Mouse (Mus musculus) forebrain, embryonic 11.5 days (tissue): ENCODE measurements around the gene Mien1. TPM values are rescaled to one million over a fixed set of nuclear protein-coding genes. Genes with fewer than 3 reads are reported as not detected.

ENCODE experiments used
- ATAC-seq: fragments of 200-750 bp; cut with Nextera tagmentation; replicated peaks from 2 replicates; pipeline ENCODE4 v1.8.0; 2017; ENCODE audit warnings: moderate TSS enrichment; ENCODE audit not compliant: low FRiP score
- DNase-seq: peaks from one replicate; pipeline ENCODE4 v3.0.0-alpha.2; 2017; ENCODE audit warnings: low spot score
- H3K27ac ChIP-seq: fragments of 300-500 bp; sonication (generic); 2 replicates; pipeline ENCODE4 v1.5.1; 2014; ENCODE audit warnings: low read depth, low read length
- H3K27me3 ChIP-seq: fragments of 300-500 bp; sonication (generic); 2 replicates; pipeline ENCODE4 v1.6.1; 2014; ENCODE audit warnings: mild to moderate bottlenecking, low read length, mixed read lengths; ENCODE audit not compliant: control insufficient read depth, insufficient read depth
- H3K36me3 ChIP-seq: fragments of 300-500 bp; sonication (generic); 2 replicates; pipeline ENCODE4 v1.6.1; 2014; ENCODE audit warnings: mild to moderate bottlenecking, low read length, moderate library complexity, mixed read lengths; ENCODE audit not compliant: control insufficient read depth, insufficient read depth
- H3K4me1 ChIP-seq: fragments of 300-500 bp; sonication (generic); replicated peaks from 2 replicates; pipeline ENCODE4 v1.6.1; 2014; ENCODE audit warnings: low read length, mixed read lengths; ENCODE audit not compliant: control insufficient read depth, insufficient read depth
- H3K4me2 ChIP-seq: fragments of 300-500 bp; sonication (generic); 2 replicates; pipeline ENCODE4 v1.6.1; 2014; ENCODE audit warnings: low read depth, mild to moderate bottlenecking, low read length, moderate library complexity, mixed read lengths; ENCODE audit not compliant: severe bottlenecking
- H3K4me3 ChIP-seq: fragments of 300-500 bp; sonication (generic); 2 replicates; pipeline ENCODE4 v1.5.1; 2014; ENCODE audit warnings: low read depth, low read length
- H3K9ac ChIP-seq: fragments of 300-500 bp; sonication (generic); 2 replicates; pipeline ENCODE4 v1.6.1; 2014; ENCODE audit warnings: low read length
- H3K9me3 ChIP-seq: fragments of 300-500 bp; sonication (generic); 2 replicates; pipeline ENCODE4 v1.6.1; 2016; ENCODE audit warnings: low read length, mixed read lengths; ENCODE audit not compliant: control insufficient read depth
- WGBS: fragments of 180-500 bp; shearing (Covaris S2); extraction: QIAGEN DNeasy Blood & Tissue Kit; methylation state at CpG from one replicate; pipeline ENCODE4 v1.1.7; 2014; 5-methylcytosine and 5-hydroxymethylcytosine counted together
- polyA plus RNA-seq: library from polyadenylated mRNA; unstranded; fragments of >200 nt; fragmentation: Nextera tagmentation; extraction: Ambion mirVana; gene quantifications from 2 replicates; pipeline ENCODE4 v1.2.1, GENCODE M21; 2014

The Mien1 gene
- polyA plus RNA-seq, 1 experiment from 2014 or later, result 111 TPM

GRCm38 (mm10) chr11:98445679-98446078 is 6.9 kb upstream of the Mien1 start:
- peaks cover 18% of the 10 kb centered on the region for H3K27me3 ChIP-seq
- H3K4me3 ChIP-seq, result no peak overlapping the region
- no peak for DNase-seq
- H3K36me3 ChIP-seq, result no peaks in the 10 kb centered on the region
- H3K9ac ChIP-seq, result no peak overlapping the region
- no peak for ATAC-seq
- no peaks in the 10 kb centered on the region; the same call in 1 of the 2 replicates for H3K4me1 ChIP-seq
- no peaks in the 10 kb centered on the region for H3K9me3 ChIP-seq
- WGBS, result 65% methylated on average over 4 of the region's 4 CpGs
- H3K27ac ChIP-seq, result no peak overlapping the region
- H3K4me2 ChIP-seq, result no peak overlapping the region

GRCm38 (mm10) chr11:98445238-98445637 is 6.4 kb upstream of the Mien1 start:
- no peak overlapping the region for H3K4me2 ChIP-seq
- H3K4me1 ChIP-seq, result no peaks in the 10 kb centered on the region; the same call in 1 of the 2 replicates
- H3K27me3 ChIP-seq, result peaks cover 18% of the 10 kb centered on the region
- no peak overlapping the region for H3K4me3 ChIP-seq
- ATAC-seq (no peak), DNase-seq (no peak)
- no peaks in the 10 kb centered on the region for H3K9me3 ChIP-seq
- WGBS, result 41% methylated on average over 1 of the region's 1 CpGs
- H3K9ac ChIP-seq, result no peak overlapping the region
- H3K27ac ChIP-seq, result no peak overlapping the region
- H3K36me3 ChIP-seq, result no peaks in the 10 kb centered on the region

- peaks cover 17% of the 10 kb centered on the region for H3K27me3 ChIP-seq
- 97% methylated on average over 1 of the region's 1 CpGs for WGBS
- H3K4me3 ChIP-seq, result no peak overlapping the region
- no peak for ATAC-seq
- H3K9me3 ChIP-seq, result no peaks in the 10 kb centered on the region
- H3K9ac ChIP-seq, result no peak overlapping the region
- H3K27ac ChIP-seq, result no peak overlapping the region
- DNase-seq, result no peak
- H3K36me3 ChIP-seq, result no peaks in the 10 kb centered on the region
- no peak overlapping the region for H3K4me2 ChIP-seq
- H3K4me1 ChIP-seq, result no peaks in the 10 kb centered on the region; the same call in 1 of the 2 replicates
These were observed 4.9 kb upstream of the Mien1 start for GRCm38 (mm10) chr11:98443688-98444087.

DNA sequence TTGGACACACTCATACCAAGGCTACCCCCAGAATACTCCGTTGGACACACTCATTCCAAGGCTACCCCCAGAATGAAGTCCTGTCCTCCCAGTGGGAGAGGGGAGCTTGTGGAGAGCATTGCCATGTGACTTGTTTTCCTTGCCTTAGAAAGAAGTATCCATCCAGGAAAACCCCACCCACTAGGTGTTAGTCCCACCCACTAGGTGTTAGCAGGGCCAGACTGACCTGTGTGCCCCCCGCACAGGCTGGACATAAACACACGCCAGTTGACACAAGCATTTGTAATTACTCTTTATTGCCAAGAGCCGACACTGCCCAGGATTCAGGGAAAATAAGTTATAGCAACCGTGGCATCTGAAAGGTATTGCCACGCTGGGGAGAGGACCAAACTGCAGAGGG is 1.4 kb downstream of the Mien1 start:
- Histone ChIP-seq H3K4me2 (no peak overlapping the region), H3K36me3 (no peaks in the 10 kb centered on the region; the same call in 1 of the 2 replicates), H3K4me1 (no peaks in the 10 kb centered on the region), H3K27ac (no peak overlapping the region), H3K4me3 (no peak overlapping the region), H3K27me3 (no peaks in the 10 kb centered on the region), H3K9ac (no peak overlapping the region), H3K9me3 (no peaks in the 10 kb centered on the region)
- ATAC-seq (no peak), DNase-seq (no peak)
- 85% methylated on average over 6 of the region's 6 CpGs for WGBS

GRCm38 (mm10) chr11:98435723-98436122 is 3.1 kb downstream of the Mien1 start:
- H3K4me1 ChIP-seq, result no peaks in the 10 kb centered on the region

GRCm38 (mm10) chr11:98431743-98432502 is 6.9 kb downstream of the Mien1 start:
- no peaks in the 10 kb centered on the region for H3K9me3 ChIP-seq

More at GRCm38 (mm10) chr11:98435723-98436122, 3.1 kb downstream of the Mien1 start:
- Histone ChIP-seq H3K9me3 (no peaks in the 10 kb centered on the region), H3K9ac (no peak overlapping the region), H3K4me3 (no peak overlapping the region), H3K27ac (no peak overlapping the region), H3K27me3 (no peaks in the 10 kb centered on the region), H3K4me2 (no peak overlapping the region), H3K36me3 (no peaks in the 10 kb centered on the region; the same call in 1 of the 2 replicates)
- DNase-seq, result no peak
- ATAC-seq, result no peak
- 95% methylated on average over 9 of the region's 9 CpGs for WGBS

GRCm38 (mm10) chr11:98428436-98428835 is 10.4 kb downstream of the Mien1 start:
- no peaks in the 10 kb centered on the region for H3K9me3 ChIP-seq
- H3K4me3 ChIP-seq, result no peak overlapping the region
- H3K36me3 ChIP-seq, result no peaks in the 10 kb centered on the region; the same call in 1 of the 2 replicates
- H3K9ac ChIP-seq, result no peak overlapping the region
- no peaks in the 10 kb centered on the region for H3K4me1 ChIP-seq
- no peak overlapping the region for H3K4me2 ChIP-seq
- no peak for DNase-seq
- ATAC-seq, result no peak
- WGBS, result 89% methylated on average over 5 of the region's 5 CpGs
- H3K27me3 ChIP-seq, result no peaks in the 10 kb centered on the region
- H3K27ac ChIP-seq, result no peak overlapping the region

More at GRCm38 (mm10) chr11:98431743-98432502, 6.9 kb downstream of the Mien1 start:
- DNase-seq, result no peak
- Histone ChIP-seq H3K27me3 (no peaks in the 10 kb centered on the region), H3K4me3 (no peak overlapping the region), H3K36me3 (no peaks in the 10 kb centered on the region; the same call in 1 of the 2 replicates), H3K9ac (no peak overlapping the region), H3K27ac (no peak overlapping the region), H3K4me2 (no peak overlapping the region), H3K4me1 (no peaks in the 10 kb centered on the region)
- WGBS, result 79% methylated on average over 9 of the region's 9 CpGs
- no peak for ATAC-seq

DNA sequence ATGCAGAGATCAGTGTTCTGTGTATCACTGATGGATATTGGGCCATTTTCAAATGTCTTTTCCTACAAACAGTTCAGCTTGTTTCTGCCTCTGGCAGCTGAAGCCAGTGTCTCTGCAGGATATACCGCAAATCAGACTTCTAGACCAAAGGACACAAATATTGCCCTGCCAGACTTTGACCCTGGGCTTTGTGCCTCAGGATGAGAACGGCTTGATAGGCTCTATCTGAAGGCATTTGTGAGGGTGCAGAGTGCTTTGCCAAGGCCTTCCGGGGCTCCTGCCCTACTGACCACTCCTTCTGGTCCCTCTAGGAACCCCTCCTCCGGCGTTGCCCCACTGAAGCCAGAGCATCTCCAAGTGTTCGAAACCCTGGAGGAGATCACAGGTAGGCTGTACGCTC is 12.2 kb downstream of the Mien1 start:
- no peaks in the 10 kb centered on the region for H3K9me3 ChIP-seq
- DNase-seq (no peak), ATAC-seq (no peak)
- H3K27me3 ChIP-seq, result no peaks in the 10 kb centered on the region
- H3K4me2 ChIP-seq, result no peak overlapping the region
- WGBS, result 89% methylated on average over 7 of the region's 7 CpGs
- H3K27ac ChIP-seq, result no peak overlapping the region
- no peaks in the 10 kb centered on the region; the same call in 1 of the 2 replicates for H3K36me3 ChIP-seq
- no peak overlapping the region for H3K4me3 ChIP-seq
- no peaks in the 10 kb centered on the region for H3K4me1 ChIP-seq
- no peak overlapping the region for H3K9ac ChIP-seq
